Mouse (Mus musculus): ENCODE data around the gene Scnn1b. TPM values are rescaled to one million over a fixed set of nuclear protein-coding genes. Genes with fewer than 3 reads are reported as not detected.

Scnn1b gene
- polyA plus RNA-seq, 1 experiment, result not detected

DNA sequence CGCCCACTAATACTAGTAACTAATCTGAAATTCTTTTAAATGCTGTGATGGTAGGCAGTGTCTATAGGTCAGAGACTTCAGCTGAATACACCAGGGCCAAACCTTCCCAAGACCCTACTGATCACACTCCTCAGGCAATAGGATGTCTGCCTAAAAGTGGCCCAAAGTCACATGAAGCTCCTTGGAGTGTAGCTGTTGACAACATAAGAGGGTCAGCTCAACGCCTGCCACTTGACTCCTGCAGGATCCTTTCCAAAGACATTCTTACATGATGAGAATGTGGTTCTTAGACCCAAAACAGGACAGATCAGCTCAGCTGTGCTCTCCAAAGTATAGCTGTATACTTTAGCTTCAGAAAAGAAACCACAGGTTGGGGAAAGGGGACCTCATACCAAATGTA lies 77.5 kb downstream of the Scnn1b start:
- Histone ChIP-seq H3K4me3 (ENCODE audit: insufficient read depth, low read depth, low read length) (no peak overlapping the region), H3K4me1 (ENCODE audit: control insufficient read depth, insufficient read depth, low read length) (peaks cover 2% of the 10 kb centered on the region; the same call in 1 of the 2 replicates), H3K27ac (ENCODE audit: insufficient read depth, low read depth, low read length) (no peak overlapping the region)
- TF ChIP-seq CTCF (IDR thresholded peaks at IDR 0.05; ENCODE audit: insufficient read depth, low read depth, low read length) (no peak), POLR2A (IDR thresholded peaks at IDR 0.05; ENCODE audit: insufficient read depth, low read depth, low read length) (no peak)
- 96% methylated on average over 2 of the region's 2 CpGs for WGBS

- no peak overlapping the region for H3K4me3 ChIP-seq (ENCODE audit: insufficient read depth, low read depth, low read length)
- H3K27ac ChIP-seq (ENCODE audit: insufficient read depth, low read depth, low read length), result no peak overlapping the region
- WGBS, result 85% methylated on average over 5 of the region's 5 CpGs
- TF ChIP-seq CTCF (IDR thresholded peaks at IDR 0.05; ENCODE audit: insufficient read depth, low read depth, low read length), result no peak
- no peak for TF ChIP-seq POLR2A (IDR thresholded peaks at IDR 0.05; ENCODE audit: insufficient read depth, low read depth, low read length)
- H3K4me1 ChIP-seq (ENCODE audit: control insufficient read depth, insufficient read depth, low read length), result no peaks in the 10 kb centered on the region
These were observed 81.4 kb downstream of the Scnn1b start for GRCm38 (mm10) chr7:121946196-121946595.

- WGBS, result 79% methylated on average over 4 of the region's 4 CpGs
- no peaks in the 10 kb centered on the region for H3K4me1 ChIP-seq (ENCODE audit: control insufficient read depth, insufficient read depth, low read length)
- no peak overlapping the region for H3K27ac ChIP-seq (ENCODE audit: insufficient read depth, low read depth, low read length)
- TF ChIP-seq CTCF (IDR thresholded peaks at IDR 0.05; ENCODE audit: insufficient read depth, low read depth, low read length) (no peak), POLR2A (IDR thresholded peaks at IDR 0.05; ENCODE audit: insufficient read depth, low read depth, low read length) (no peak)
- no peak overlapping the region for H3K4me3 ChIP-seq (ENCODE audit: insufficient read depth, low read depth, low read length)
These were observed 82.7 kb downstream of the Scnn1b start for GRCm38 (mm10) chr7:121947513-121947912.

- Histone ChIP-seq H3K4me3 (ENCODE audit: insufficient read depth, low read depth, low read length) (no peak overlapping the region), H3K27ac (ENCODE audit: insufficient read depth, low read depth, low read length) (peak overlapping the region; percentile 49), H3K4me1 (ENCODE audit: control insufficient read depth, insufficient read depth, low read length) (peaks cover 17% of the 10 kb centered on the region)
- TF ChIP-seq POLR2A (IDR thresholded peaks at IDR 0.05; ENCODE audit: insufficient read depth, low read depth, low read length) (no peak), CTCF (IDR thresholded peaks at IDR 0.05; ENCODE audit: insufficient read depth, low read depth, low read length) (no peak)
- 56% methylated on average over 11 of the region's 11 CpGs for WGBS
These were observed 90.2 kb downstream of the Scnn1b start for GRCm38 (mm10) chr7:121954891-121955669.

GRCm38 (mm10) chr7:121955802-121956201 lies 91.0 kb downstream of the Scnn1b start:
- Histone ChIP-seq H3K27ac (ENCODE audit: insufficient read depth, low read depth, low read length) (peak overlapping the region; percentile 49), H3K4me3 (ENCODE audit: insufficient read depth, low read depth, low read length) (no peak overlapping the region), H3K4me1 (ENCODE audit: control insufficient read depth, insufficient read depth, low read length) (peaks cover 17% of the 10 kb centered on the region)
- 72% methylated on average over 12 of the region's 12 CpGs for WGBS
- TF ChIP-seq CTCF (IDR thresholded peaks at IDR 0.05; ENCODE audit: insufficient read depth, low read depth, low read length) (no peak), POLR2A (IDR thresholded peaks at IDR 0.05; ENCODE audit: insufficient read depth, low read depth, low read length) (no peak)

DNA sequence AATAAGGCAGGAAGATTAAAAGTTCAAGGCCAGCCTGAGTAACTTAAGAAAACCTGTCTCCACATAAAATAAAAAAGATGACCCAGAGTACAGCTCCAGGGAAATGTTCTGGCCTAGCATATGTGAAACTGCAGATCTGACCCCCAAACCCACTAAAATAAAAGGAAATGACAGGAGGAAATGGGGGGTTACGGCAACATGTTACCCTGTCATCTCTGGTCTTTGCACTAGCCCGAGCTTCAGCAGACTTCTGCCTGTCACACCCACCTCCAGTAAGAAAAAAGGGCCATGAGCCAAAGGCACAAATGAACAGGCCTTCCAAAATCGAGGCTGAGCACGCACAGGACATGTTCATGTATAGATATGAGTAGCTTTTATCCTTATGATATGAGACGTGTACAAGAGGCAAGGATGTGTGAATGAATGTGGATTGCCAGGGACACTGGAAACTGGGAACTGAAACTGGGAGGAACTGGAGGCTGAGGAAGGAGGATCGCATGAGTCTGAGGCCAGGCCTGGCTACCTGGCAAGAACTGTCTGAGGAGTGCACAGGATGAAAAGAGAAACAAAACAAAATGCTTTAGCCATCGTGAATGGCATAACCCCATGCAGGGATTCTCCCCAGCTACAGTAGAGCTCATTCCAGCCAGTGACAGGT lies 97.2 kb downstream of the Scnn1b start:
- no peak overlapping the region for H3K4me3 ChIP-seq (ENCODE audit: insufficient read depth, low read depth, low read length)
- 86% methylated on average over 7 of the region's 7 CpGs for WGBS
- H3K27ac ChIP-seq (ENCODE audit: insufficient read depth, low read depth, low read length), result no peak overlapping the region
- TF ChIP-seq POLR2A (IDR thresholded peaks at IDR 0.05; ENCODE audit: insufficient read depth, low read depth, low read length) (no peak), CTCF (IDR thresholded peaks at IDR 0.05; ENCODE audit: insufficient read depth, low read depth, low read length) (no peak)
- H3K4me1 ChIP-seq (ENCODE audit: control insufficient read depth, insufficient read depth, low read length), result no peaks in the 10 kb centered on the region

GRCm38 (mm10) chr7:121962571-121962959 lies 97.7 kb downstream of the Scnn1b start:
- Histone ChIP-seq H3K4me3 (ENCODE audit: insufficient read depth, low read depth, low read length) (no peak overlapping the region), H3K27ac (ENCODE audit: insufficient read depth, low read depth, low read length) (no peak overlapping the region), H3K4me1 (ENCODE audit: control insufficient read depth, insufficient read depth, low read length) (no peaks in the 10 kb centered on the region)
- TF ChIP-seq POLR2A (IDR thresholded peaks at IDR 0.05; ENCODE audit: insufficient read depth, low read depth, low read length) (no peak), CTCF (IDR thresholded peaks at IDR 0.05; ENCODE audit: insufficient read depth, low read depth, low read length) (no peak)
- WGBS, result 85% methylated on average over 3 of the region's 3 CpGs

- H3K4me1 ChIP-seq (ENCODE audit: control insufficient read depth, insufficient read depth, low read length), result no peaks in the 10 kb centered on the region
- H3K27ac ChIP-seq (ENCODE audit: insufficient read depth, low read depth, low read length), result no peak overlapping the region
- 64% methylated on average over 6 of the region's 6 CpGs for WGBS
- H3K4me3 ChIP-seq (ENCODE audit: insufficient read depth, low read depth, low read length), result no peak overlapping the region
- no peak for TF ChIP-seq POLR2A (IDR thresholded peaks at IDR 0.05; ENCODE audit: insufficient read depth, low read depth, low read length)
- TF ChIP-seq CTCF (IDR thresholded peaks at IDR 0.05; ENCODE audit: insufficient read depth, low read depth, low read length), result no peak
These were observed 99.1 kb downstream of the Scnn1b start for GRCm38 (mm10) chr7:121963883-121964398.

GRCm38 (mm10) chr7:121966169-121966568 lies 101.3 kb downstream of the Scnn1b start:
- H3K27ac ChIP-seq (ENCODE audit: insufficient read depth, low read depth, low read length), result no peak overlapping the region
- TF ChIP-seq CTCF (IDR thresholded peaks at IDR 0.05; ENCODE audit: insufficient read depth, low read depth, low read length) (no peak), POLR2A (IDR thresholded peaks at IDR 0.05; ENCODE audit: insufficient read depth, low read depth, low read length) (no peak)
- no peak overlapping the region for H3K4me3 ChIP-seq (ENCODE audit: insufficient read depth, low read depth, low read length)
- no peaks in the 10 kb centered on the region for H3K4me1 ChIP-seq (ENCODE audit: control insufficient read depth, insufficient read depth, low read length)
- 87% methylated on average over 7 of the region's 7 CpGs for WGBS

Other genes with a start within 250 kb of the Scnn1b start
- not detected in 2 replicates for gene Usp31, start 157.8 kb upstream of the Scnn1b start, polyA plus RNA-seq (2012; ENCODE audit: insufficient read depth, insufficient read length, low replicate concordance, missing spikeins)
- gene Scnn1g, start 130.6 kb upstream of the Scnn1b start, polyA plus RNA-seq (2012; ENCODE audit: insufficient read depth, insufficient read length, low replicate concordance, missing spikeins), result not detected in 2 replicates
- not detected in 2 replicates for gene Cog7, start 116.7 kb downstream of the Scnn1b start, polyA plus RNA-seq (2012; ENCODE audit: insufficient read depth, insufficient read length, low replicate concordance, missing spikeins)
- not detected in 2 replicates for gene Gga2, start 156.2 kb downstream of the Scnn1b start, polyA plus RNA-seq (2012; ENCODE audit: insufficient read depth, insufficient read length, low replicate concordance, missing spikeins)
- not detected in 2 replicates for gene Ubfd1, start 202.1 kb downstream of the Scnn1b start, polyA plus RNA-seq (2012; ENCODE audit: insufficient read depth, insufficient read length, low replicate concordance, missing spikeins)
- not detected in 2 replicates for gene Ears2, start 202.2 kb downstream of the Scnn1b start, polyA plus RNA-seq (2012; ENCODE audit: insufficient read depth, insufficient read length, low replicate concordance, missing spikeins)
- not detected in 2 replicates for gene Ndufab1, start 236.8 kb downstream of the Scnn1b start, polyA plus RNA-seq (2012; ENCODE audit: insufficient read depth, insufficient read length, low replicate concordance, missing spikeins)